Mouse (Mus musculus) lung, postnatal 0 days (tissue): ENCODE measurements around the gene Mkrn1.

Experiments used
- CTCF ChIP-seq: IDR thresholded peaks from 2 replicates; pipeline ENCODE4 v1.5.1; 2016; ENCODE audit warnings: antibody characterized with exemption, mild to moderate bottlenecking
- EP300 ChIP-seq: IDR thresholded peaks from 2 replicates; pipeline ENCODE4 v1.6.1; 2016; ENCODE audit warnings: antibody characterized with exemption, mild to moderate bottlenecking, control low read depth

GRCm38 (mm10) chr6:39348946-39349345, 71.3 kb downstream of the Mkrn1 start:
- TF ChIP-seq CTCF (no peak), EP300 (no peak)
